Mouse (Mus musculus) kidney, embryonic 15.5 days (tissue): ENCODE data around the gene Acad10. TPM values are rescaled to one million over a fixed set of nuclear protein-coding genes. Genes with fewer than 3 reads are reported as not detected.
"Not testable (repeated sequence)": the region's sequence is repeated elsewhere in the genome, so short reads cannot be mapped to it uniquely, and the experiment has no call there.

Experiments
- ATAC-seq: fragments of 200-750 bp; cut with Nextera tagmentation; replicated peaks from 2 replicates; pipeline ENCODE4 v1.8.0; 2017; ENCODE audit warnings: moderate TSS enrichment; ENCODE audit not compliant: low FRiP score
- H3K27ac ChIP-seq: fragments of 300-500 bp; sonication (generic); 2 replicates; pipeline ENCODE4 v1.5.1; 2015; ENCODE audit warnings: mild to moderate bottlenecking, inconsistent platforms
- H3K27me3 ChIP-seq: fragments of 300-500 bp; sonication (generic); 2 replicates; pipeline ENCODE4 v1.6.1; 2015; ENCODE audit warnings: inconsistent platforms
- H3K36me3 ChIP-seq: fragments of 300-500 bp; sonication (generic); 2 replicates; pipeline ENCODE4 v1.6.1; 2015; ENCODE audit warnings: inconsistent platforms
- H3K4me1 ChIP-seq: fragments of 300-500 bp; sonication (generic); 2 replicates; pipeline ENCODE4 v1.6.1; 2015; ENCODE audit warnings: inconsistent platforms
- H3K4me2 ChIP-seq: fragments of 300-500 bp; sonication (generic); 2 replicates; pipeline ENCODE4 v1.6.1; 2015; ENCODE audit warnings: moderate library complexity, mild to moderate bottlenecking, inconsistent platforms
- H3K4me3 ChIP-seq: fragments of 300-500 bp; sonication (generic); replicated peaks from 2 replicates; pipeline ENCODE4 v1.5.1; 2015; ENCODE audit warnings: mild to moderate bottlenecking, inconsistent platforms
- H3K9ac ChIP-seq: fragments of 300-500 bp; sonication (generic); 2 replicates; pipeline ENCODE4 v1.6.1; 2015; ENCODE audit warnings: mild to moderate bottlenecking, inconsistent platforms
- H3K9me3 ChIP-seq: fragments of 300-500 bp; sonication (generic); replicated peaks from 2 replicates; pipeline ENCODE4 v1.6.1; 2016; ENCODE audit warnings: inconsistent platforms
- WGBS: fragments of 180-500 bp; shearing (Covaris S2); methylation state at CpG from one replicate; pipeline ENCODE4 v1.1.7; 2015; ENCODE audit warnings: mixed read lengths; 5-methylcytosine and 5-hydroxymethylcytosine counted together
- polyA plus RNA-seq: library from polyadenylated mRNA; unstranded; fragments of >200 nt; fragmentation: Nextera tagmentation; extraction: Ambion mirVana; gene quantifications from 2 replicates; pipeline ENCODE4 v1.2.1, GENCODE M21; 2015

The Acad10 gene
- polyA plus RNA-seq, 1 experiment from 2014 or later = 3.6 TPM

DNA sequence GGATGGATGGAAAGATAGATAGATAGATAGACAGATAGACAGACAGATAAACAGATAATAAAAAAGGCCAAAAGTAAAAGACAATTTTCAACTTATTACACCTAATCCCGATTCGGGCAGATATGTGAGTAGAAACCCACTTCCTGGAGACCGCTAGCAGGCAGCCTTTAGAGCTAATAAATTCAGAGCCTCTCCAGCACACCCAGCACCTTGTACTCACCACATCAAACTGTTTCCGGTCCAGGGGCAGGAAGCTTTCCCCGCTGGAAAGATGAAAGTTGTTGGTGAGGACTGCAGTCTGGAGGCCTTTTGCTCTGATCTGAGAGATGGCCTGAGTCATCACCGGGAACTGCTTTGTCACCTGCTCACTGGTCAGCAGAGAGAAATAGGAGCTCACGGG lies 11.2 kb downstream of the Acad10 start:
- no peak overlapping the region for H3K27ac ChIP-seq
- no peaks in the 10 kb centered on the region for H3K9me3 ChIP-seq
- H3K36me3 ChIP-seq = no peaks in the 10 kb centered on the region
- no peak overlapping the region for H3K4me2 ChIP-seq
- no peaks in the 10 kb centered on the region for H3K27me3 ChIP-seq
- 44% methylated on average over 7 of the region's 7 CpGs for WGBS
- no peak overlapping the region for H3K9ac ChIP-seq
- H3K4me3 ChIP-seq = no peak overlapping the region
- no peak for ATAC-seq
- no peaks in the 10 kb centered on the region for H3K4me1 ChIP-seq

DNA sequence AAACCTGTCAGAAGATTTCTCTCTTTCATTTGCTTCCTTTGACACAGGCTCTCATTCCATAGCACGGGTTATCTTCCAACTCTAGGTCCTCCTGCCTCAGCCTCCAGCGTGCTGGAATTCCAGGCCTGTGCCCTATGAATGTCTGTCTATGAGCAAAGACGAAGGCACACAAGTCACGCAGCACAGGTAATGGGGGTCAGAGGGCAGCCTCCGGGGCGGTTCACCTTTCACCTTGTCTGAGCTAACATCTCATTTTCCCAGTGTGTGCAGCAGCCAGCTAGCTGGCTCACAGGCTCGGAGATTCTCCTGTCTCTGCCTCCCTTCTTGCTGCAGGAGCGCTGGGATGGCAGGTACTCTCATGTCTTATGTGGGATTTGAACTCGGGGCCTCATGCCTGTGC lies 20.7 kb downstream of the Acad10 start:
- Histone ChIP-seq H3K4me2 (no peak overlapping the region), H3K4me3 (no peak overlapping the region), H3K27ac (no peak overlapping the region), H3K27me3 (no peaks in the 10 kb centered on the region), H3K9ac (no peak overlapping the region), H3K9me3 (no peaks in the 10 kb centered on the region), H3K4me1 (no peaks in the 10 kb centered on the region), H3K36me3 (no peaks in the 10 kb centered on the region)
- ATAC-seq = no peak
- whole genome bisulfite sequencing = 86% methylated on average over 9 of the region's 9 CpGs

DNA sequence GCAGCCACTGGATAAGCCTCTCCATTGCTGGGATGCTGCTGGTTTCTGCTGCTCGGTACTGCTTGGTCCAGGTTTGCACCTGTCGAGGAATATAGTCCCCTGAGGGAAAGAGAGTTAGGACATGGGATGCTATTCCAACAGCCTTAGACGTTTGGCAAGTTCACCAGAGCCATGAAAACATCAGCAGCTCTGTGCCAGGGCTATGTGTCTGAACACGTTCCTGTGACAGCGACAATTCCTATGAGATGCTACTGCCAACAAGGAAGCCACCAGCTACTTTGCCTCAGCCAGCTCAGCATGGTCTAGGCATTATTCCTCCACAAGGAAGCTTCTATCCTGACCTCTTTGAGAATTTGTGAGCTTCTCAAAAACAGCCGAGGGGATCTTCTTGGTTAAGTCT lies 23.0 kb downstream of the Acad10 start:
- no peaks in the 10 kb centered on the region for H3K27me3 ChIP-seq
- WGBS = 88% methylated on average over 6 of the region's 6 CpGs
- no peaks in the 10 kb centered on the region for H3K4me1 ChIP-seq
- H3K9me3 ChIP-seq = no peaks in the 10 kb centered on the region
- H3K27ac ChIP-seq = no peak overlapping the region
- no peak overlapping the region for H3K4me3 ChIP-seq
- no peak overlapping the region for H3K9ac ChIP-seq
- ATAC-seq = no peak
- H3K36me3 ChIP-seq = no peaks in the 10 kb centered on the region
- H3K4me2 ChIP-seq = no peak overlapping the region

DNA sequence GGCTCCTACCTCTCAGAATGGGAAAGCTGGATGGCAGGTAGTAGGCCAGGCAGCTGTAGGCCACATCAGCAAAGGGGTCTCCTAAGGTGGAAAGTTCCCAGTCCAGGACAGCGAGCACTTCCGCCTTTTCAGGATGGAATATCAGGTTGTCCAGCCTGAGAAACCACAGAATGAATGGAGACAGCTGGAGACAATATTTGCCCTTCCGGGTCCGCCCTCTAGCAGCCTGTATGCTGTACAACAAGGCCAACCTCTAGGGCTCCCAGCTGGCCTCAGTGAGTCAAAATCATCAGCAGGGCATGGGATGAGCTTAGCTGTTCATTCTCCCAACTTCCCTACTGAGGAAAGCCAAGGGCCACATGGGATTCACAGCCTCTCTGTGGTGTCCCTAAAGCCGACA lies 25.6 kb downstream of the Acad10 start:
- Histone ChIP-seq H3K4me1 (no peaks in the 10 kb centered on the region), H3K9ac (no peak overlapping the region), H3K4me3 (no peak overlapping the region), H3K4me2 (no peak overlapping the region), H3K27ac (no peak overlapping the region), H3K36me3 (no peaks in the 10 kb centered on the region), H3K9me3 (no peaks in the 10 kb centered on the region), H3K27me3 (no peaks in the 10 kb centered on the region)
- ATAC-seq = no peak
- 89% methylated on average over 5 of the region's 5 CpGs for WGBS

DNA sequence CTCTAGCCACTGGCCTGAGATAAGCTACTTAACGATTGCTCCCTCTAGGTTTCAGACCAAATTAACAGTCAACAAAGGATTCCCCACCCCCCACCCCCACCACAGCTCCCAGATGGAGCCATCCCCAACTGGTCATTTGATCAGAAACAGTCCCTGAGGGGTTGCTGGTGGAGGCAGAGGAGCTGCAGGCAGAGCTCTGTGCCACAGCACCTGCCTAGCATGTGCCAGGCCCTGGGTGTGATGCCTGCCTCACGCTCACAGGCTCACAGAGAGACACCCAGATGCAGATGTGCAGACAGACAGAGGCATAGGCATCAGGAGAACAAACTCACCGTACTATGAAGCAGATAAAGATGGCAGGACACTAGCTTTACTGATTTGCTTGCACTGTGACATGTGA lies 27.5 kb downstream of the Acad10 start:
- Histone ChIP-seq H3K9me3 (no peaks in the 10 kb centered on the region), H3K4me2 (no peak overlapping the region), H3K27me3 (no peaks in the 10 kb centered on the region), H3K4me3 (no peak overlapping the region), H3K27ac (no peak overlapping the region), H3K4me1 (no peaks in the 10 kb centered on the region), H3K36me3 (no peaks in the 10 kb centered on the region), H3K9ac (no peak overlapping the region)
- 47% methylated on average over 3 of the region's 3 CpGs for WGBS
- ATAC-seq = no peak

DNA sequence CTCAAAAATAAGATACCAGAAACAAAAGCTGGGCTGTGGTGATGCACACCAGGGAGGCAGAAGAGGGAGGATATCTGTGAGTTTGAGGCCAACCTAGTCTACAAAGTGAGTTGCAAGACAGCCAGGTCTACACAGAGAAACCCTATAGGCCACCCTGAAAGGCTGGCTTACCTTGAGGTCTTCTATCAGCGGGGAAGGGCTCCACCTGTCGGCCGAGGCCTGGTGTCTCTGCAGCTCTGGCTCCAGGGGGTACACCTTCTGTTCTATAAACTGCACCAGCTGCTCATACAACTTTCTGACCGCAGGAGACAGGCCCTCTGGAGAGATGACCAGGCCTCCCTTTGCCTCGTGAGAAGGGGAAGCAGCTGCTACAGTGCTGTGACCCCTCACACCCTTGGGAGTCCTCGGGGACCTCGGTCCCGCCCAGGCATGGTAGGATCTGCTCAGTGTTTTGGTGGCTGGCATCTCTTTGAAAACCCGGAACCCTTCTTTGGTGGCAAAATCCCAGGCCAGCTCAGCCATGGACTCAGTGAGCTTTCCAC lies 29.1 kb downstream of the Acad10 start:
- not testable (repeated sequence) for H3K4me1 ChIP-seq, H3K27me3 ChIP-seq, H3K36me3 ChIP-seq, H3K4me2 ChIP-seq, H3K9ac ChIP-seq, H3K9me3 ChIP-seq, ATAC-seq, H3K4me3 ChIP-seq, H3K27ac ChIP-seq
- WGBS = 69% methylated on average over 9 of the region's 9 CpGs

DNA sequence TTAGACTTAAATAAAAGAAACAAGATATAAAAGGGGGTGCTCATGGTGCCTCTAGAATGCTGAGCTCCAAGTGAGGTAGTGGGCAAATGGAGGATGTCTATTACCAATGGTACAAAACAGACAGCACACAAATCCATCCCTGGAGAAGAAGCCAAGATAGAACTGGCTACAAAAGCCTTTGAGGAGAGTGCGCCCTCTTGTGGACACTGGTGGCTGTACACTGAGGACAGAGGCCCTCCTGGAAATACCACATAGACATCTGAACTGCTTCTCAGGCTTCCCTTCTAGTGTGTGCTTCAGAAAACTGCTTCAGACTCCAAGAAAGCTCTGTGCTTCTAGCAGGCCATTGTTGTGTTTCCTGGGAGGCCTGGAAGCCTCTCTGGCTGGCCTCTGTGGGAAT lies 32.4 kb downstream of the Acad10 start:
- no peaks in the 10 kb centered on the region for H3K4me1 ChIP-seq
- no peak overlapping the region for H3K9ac ChIP-seq
- WGBS = 0% methylated on average over 1 of the region's 1 CpGs
- no peaks in the 10 kb centered on the region for H3K9me3 ChIP-seq
- no peak for ATAC-seq
- no peaks in the 10 kb centered on the region for H3K36me3 ChIP-seq
- no peak overlapping the region for H3K4me3 ChIP-seq
- no peak overlapping the region for H3K27ac ChIP-seq
- no peak overlapping the region for H3K4me2 ChIP-seq
- H3K27me3 ChIP-seq = no peaks in the 10 kb centered on the region

DNA sequence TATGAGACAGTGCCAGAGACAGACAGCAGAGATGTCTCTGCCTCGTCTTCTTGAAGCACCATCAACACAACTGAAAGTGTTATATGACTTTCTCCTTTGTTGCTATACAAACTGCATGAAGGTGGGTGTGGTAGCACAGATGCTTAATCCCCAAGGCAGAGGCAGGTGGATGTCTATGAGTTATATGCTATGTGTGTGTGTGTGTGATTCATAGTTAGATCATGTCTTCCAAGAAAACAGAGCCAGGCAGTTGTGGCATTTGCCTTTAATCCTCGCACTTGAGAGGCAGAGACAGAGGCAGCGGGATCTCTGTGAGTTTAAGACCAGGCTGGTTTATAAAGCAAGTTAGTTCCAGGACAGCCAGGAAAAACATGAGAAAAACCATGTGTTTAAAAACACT lies 37.1 kb downstream of the Acad10 start:
- Histone ChIP-seq H3K4me3 (no peak overlapping the region), H3K9ac (no peak overlapping the region), H3K36me3 (no peaks in the 10 kb centered on the region), H3K27me3 (no peaks in the 10 kb centered on the region), H3K9me3 (no peaks in the 10 kb centered on the region), H3K27ac (no peak overlapping the region), H3K4me1 (peaks cover 10% of the 10 kb centered on the region), H3K4me2 (no peak overlapping the region)
- no peak for ATAC-seq
- 83% methylated on average over 3 of the region's 3 CpGs for WGBS

DNA sequence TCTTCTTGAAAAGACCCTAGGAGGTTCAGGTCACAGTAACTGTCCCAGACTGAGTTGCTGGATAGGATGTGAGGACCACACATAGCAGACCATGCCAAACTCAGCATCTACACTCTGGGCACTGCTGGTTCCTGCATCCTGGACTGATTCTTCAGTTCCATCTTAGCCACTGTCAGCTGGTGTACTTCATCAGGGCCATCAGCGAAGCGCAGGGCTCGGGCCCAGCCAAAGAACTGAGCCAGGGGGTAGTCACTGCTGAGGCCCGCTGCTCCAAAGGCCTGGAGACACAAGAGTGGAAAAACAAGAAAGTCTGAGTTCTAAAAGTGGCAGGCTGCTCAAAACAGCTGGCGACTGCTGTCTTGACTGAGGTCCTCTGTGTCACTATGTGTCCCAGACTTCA lies 39.2 kb downstream of the Acad10 start:
- Histone ChIP-seq H3K27ac (no peak overlapping the region), H3K9me3 (no peaks in the 10 kb centered on the region), H3K27me3 (no peaks in the 10 kb centered on the region), H3K36me3 (no peaks in the 10 kb centered on the region), H3K4me1 (peaks cover 13% of the 10 kb centered on the region), H3K4me2 (no peak overlapping the region), H3K4me3 (no peak overlapping the region), H3K9ac (no peak overlapping the region)
- WGBS = 94% methylated on average over 5 of the region's 5 CpGs
- ATAC-seq = no peak

DNA sequence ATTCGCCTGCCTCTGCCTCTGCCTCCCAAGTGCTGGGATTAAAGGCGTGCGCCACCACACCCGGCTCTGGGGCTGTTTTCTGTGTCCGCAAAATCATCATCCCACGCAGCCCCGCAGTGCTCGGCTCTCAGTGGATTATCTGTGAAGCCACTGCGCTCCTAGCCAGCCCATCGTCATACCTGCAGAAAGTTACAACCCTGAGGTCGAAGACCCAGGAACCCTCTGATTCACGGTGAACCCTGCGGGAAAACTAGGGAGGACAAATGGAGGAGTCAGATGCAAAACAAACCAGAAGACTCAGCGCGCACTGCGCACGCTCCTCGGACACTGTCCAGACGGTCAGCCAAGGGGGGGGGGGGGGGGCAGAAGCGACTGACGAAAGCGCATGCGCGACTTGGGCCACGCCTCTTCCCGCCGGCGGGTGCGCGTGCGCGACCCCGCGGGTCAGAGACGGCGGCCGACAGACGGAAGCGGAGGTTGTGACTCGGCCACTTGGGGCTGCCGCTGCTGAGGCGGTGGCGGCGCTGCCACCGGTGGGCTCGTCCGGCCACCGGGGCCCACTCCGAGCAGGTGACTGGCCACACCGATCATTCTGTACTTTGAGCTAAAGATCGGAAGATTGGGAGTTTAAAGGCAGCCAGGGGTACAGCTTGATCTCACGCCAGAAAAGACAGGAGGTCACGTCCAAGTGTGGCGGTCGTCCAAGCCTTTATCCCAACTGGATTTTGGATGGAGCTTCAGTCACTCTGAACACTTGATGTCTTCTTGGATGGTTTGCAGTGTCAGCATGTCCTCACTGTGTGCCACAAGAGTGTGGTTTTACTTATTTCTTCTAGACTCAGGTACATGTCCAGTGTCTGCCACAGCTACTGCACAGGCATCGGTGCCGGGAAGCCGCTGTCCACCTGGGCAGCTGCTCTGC lies 41.5 kb downstream of the Acad10 start, which contains the start of gene Acad12:
Gene Acad12, minus strand, starts transcription at position 347 of the 922 bp plus-strand sequence.
- H3K9me3 ChIP-seq = no peaks in the 10 kb centered on the region
- H3K9ac ChIP-seq = peak within 1 kb of the TSS; percentile 70
- no peaks in the 10 kb centered on the region for H3K27me3 ChIP-seq
- no peaks in the 10 kb centered on the region for H3K36me3 ChIP-seq
- WGBS = under 1% methylated on average over 58 of the region's 58 CpGs
- peaks cover 13% of the 10 kb centered on the region for H3K4me1 ChIP-seq
- peak; percentile 89 for ATAC-seq
- peak within 1 kb of the TSS; percentile 93 for H3K27ac ChIP-seq
- H3K4me3 ChIP-seq = peak within 1 kb of the TSS; percentile 80
- H3K4me2 ChIP-seq = peak within 1 kb of the TSS; percentile 74

DNA sequence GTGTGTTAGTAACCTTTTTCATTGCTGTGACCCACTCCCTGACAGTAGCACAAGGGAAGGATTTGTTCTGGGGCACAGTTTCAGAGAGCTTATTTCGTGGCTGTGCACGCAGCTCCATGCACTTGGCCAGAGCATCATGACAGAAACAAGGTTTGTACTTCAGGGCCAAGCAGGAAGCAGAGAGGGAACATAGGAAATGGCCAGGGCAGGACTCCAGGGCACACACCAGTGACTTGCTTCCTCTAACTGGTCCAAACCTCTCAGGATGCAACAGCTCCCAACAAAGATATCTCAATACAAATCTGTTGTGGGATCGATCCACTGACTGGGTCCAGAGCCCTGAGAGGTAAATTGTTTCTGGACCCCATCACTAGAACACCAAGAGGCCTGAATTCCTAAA lies 45.4 kb downstream of the Acad10 start:
- not testable (repeated sequence) for H3K4me2 ChIP-seq, H3K9ac ChIP-seq, H3K36me3 ChIP-seq, ATAC-seq, H3K9me3 ChIP-seq, H3K27ac ChIP-seq, H3K27me3 ChIP-seq, H3K4me3 ChIP-seq
- 83% methylated on average over 3 of the region's 3 CpGs for WGBS
- H3K4me1 ChIP-seq = peaks cover 11% of the 10 kb centered on the region

DNA sequence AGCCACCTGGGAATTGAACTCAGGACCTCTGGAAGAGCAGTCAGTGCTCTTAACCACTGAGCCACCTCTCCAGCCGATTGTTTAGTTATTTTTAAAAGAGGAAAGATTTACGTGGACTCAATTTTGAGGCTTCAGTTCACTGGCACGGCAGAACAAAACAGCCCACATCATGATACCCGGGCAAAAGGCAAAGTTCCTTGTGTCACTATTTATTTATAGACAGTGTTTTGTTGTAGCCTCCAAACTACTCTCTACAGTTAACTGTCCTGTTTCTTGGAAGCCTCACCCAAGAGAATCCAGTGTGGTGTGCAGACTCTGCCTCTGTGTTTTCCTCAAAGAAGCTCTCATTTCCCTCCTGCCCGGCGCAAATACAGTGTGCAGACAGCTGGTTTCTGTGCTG lies 48.3 kb downstream of the Acad10 start:
- no peak overlapping the region for H3K27ac ChIP-seq
- H3K36me3 ChIP-seq = no peaks in the 10 kb centered on the region
- 72% methylated on average over 6 of the region's 6 CpGs for WGBS
- no peaks in the 10 kb centered on the region for H3K27me3 ChIP-seq
- no peaks in the 10 kb centered on the region for H3K9me3 ChIP-seq
- no peak for ATAC-seq
- no peak overlapping the region for H3K9ac ChIP-seq
- H3K4me1 ChIP-seq = no peaks in the 10 kb centered on the region
- H3K4me3 ChIP-seq = no peak overlapping the region
- H3K4me2 ChIP-seq = no peak overlapping the region
